Mouse (Mus musculus): ENCODE results near the gene Ipmk. TPM values are rescaled to one million over a fixed set of nuclear protein-coding genes. Genes with fewer than 3 reads are reported as not detected.
"Not testable (repeated sequence)": the region's sequence is repeated elsewhere in the genome, so short reads cannot be mapped to it uniquely, and the experiment has no call there.

Gene Ipmk
- polyA plus RNA-seq, 1 experiment from 2014 or later = 12.0 TPM

DNA sequence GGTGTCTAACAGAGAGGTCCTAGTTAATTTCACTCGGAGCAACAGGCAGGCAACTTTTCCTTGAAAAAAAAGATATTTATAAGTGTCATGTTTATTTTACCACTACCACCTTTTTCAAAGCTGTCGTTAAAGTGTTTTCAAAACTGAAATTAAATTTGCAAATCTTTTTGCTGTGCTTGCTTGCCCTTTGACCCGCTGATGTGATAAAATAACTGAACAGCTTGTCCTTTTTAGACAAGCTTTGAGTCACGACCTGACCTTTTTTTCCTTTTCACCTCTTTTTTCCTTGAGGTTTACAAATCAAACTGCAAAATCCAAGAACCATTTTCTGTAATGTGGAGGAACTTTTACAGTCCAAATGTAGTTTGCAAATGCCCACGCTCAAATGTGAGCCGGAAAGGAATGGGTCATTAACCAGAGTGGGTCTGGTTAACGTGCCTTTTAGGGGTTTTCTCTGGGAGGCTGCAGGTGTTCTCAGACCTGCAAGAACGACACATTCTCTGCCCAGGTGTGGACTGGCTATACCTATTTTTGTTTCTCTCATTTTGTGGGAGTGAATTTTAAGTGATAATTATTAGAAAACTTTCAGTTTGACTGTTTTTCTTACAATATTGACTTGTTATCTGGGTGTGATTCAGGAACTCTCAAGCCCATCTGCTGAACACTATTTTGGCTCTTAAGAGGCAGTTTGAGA, 35.4 kb downstream of the Ipmk start:
- TF ChIP-seq CTCF (IDR thresholded peaks at IDR 0.05) (no peak), EP300 (IDR thresholded peaks at IDR 0.05) (no peak)
- 56% methylated on average over 8 of the region's 8 CpGs for WGBS
- no peaks in the 10 kb centered on the region for H3K27me3 ChIP-seq (replicated peaks; ENCODE audit: insufficient read depth, low read length)
- no peak for ATAC-seq
- H3K36me3 ChIP-seq (ENCODE audit: insufficient read depth, low read length) = peaks cover 26% of the 10 kb centered on the region
- no peaks in the 10 kb centered on the region for H3K9me3 ChIP-seq (ENCODE audit: low read length)
- no peak overlapping the region for H3K27ac ChIP-seq (ENCODE audit: low read length)
- no peak overlapping the region for H3K4me3 ChIP-seq (ENCODE audit: low read depth, low read length)
- H3K4me1 ChIP-seq (ENCODE audit: insufficient read depth, low read depth, low read length) = no peaks in the 10 kb centered on the region
- no peak overlapping the region for H3K9ac ChIP-seq (replicated peaks; ENCODE audit: low read depth)
- no peak for DNase-seq (ENCODE audit: low spot score)
- no peak overlapping the region for H3K4me2 ChIP-seq (replicated peaks; ENCODE audit: low read depth, low read length)

DNA sequence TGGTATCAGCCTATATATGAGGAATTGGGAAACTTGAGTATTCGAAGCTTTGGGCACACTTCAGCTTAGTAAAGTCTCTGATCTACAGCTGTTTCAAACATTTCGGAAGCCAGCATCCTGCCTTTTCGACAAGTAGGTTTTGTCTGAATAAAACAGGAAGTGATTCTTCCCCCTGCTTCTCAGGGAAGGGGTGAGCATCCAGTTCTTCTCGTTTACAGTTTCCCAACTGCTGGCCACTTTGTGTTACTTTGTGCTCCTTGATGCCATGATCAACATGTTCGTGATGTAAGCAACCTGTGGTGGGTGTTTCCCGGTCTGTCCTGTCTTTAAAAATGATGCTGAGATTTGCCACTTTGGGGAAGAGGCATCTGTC, 36.0 kb downstream of the Ipmk start:
- H3K4me1 ChIP-seq (ENCODE audit: insufficient read depth, low read depth, low read length); H3K27ac ChIP-seq (ENCODE audit: low read length); DNase-seq (ENCODE audit: low spot score); H3K4me2 ChIP-seq (replicated peaks; ENCODE audit: low read depth, low read length); H3K4me3 ChIP-seq (ENCODE audit: low read depth, low read length); ATAC-seq; H3K27me3 ChIP-seq (replicated peaks; ENCODE audit: insufficient read depth, low read length); H3K9me3 ChIP-seq (ENCODE audit: low read length); H3K9ac ChIP-seq (replicated peaks; ENCODE audit: low read depth): not testable (repeated sequence)
- 53% methylated on average over 6 of the region's 6 CpGs for WGBS
- H3K36me3 ChIP-seq (ENCODE audit: insufficient read depth, low read length) = peaks cover 26% of the 10 kb centered on the region

DNA sequence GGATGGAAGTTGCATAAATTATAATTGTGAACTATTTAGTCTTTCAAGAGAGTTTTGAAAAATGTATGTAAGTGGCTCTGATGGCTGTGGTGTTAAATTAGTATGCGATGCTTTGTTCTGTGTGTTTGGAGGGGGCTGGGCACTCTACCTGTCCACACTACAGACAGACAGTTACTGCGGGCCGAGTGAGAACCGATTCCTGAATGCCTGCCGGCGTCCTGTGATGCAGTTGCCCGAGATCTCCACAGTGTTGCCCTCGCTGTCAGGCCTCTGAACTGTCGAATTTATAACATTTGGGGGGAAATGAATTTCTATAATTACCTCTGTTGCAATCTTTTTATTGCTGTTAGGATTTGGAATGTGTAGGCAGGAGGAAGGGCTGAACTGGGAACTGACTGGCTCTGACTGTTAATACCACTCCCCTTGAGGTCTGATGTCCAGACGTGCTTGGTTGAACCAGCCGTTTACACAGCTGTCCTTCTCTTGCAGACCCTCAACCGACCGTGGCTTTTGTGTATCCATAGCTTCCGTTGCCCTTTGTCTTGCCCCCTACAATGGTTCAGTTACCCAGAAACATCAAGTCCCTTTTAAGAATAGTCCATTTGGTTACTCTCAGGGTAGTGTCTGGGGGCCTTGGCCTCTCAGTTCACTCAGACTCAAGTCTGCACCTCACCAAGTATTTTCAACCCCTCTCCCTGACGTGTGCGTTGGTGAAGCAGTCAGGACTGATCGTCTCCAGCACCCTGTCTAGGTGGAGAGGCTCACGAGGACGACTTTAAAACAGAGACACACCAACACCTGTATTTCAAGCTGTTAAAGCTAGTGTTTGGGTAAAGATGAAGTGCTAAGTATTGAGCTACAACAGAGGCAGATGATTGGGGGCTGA, 36.8 kb downstream of the Ipmk start:
- Histone ChIP-seq H3K4me3 (ENCODE audit: low read depth, low read length) (no peak overlapping the region), H3K9ac (replicated peaks; ENCODE audit: low read depth) (no peak overlapping the region), H3K4me1 (ENCODE audit: insufficient read depth, low read depth, low read length) (no peaks in the 10 kb centered on the region), H3K27ac (ENCODE audit: low read length) (no peak overlapping the region), H3K36me3 (ENCODE audit: insufficient read depth, low read length) (peaks cover 17% of the 10 kb centered on the region), H3K4me2 (replicated peaks; ENCODE audit: low read depth, low read length) (no peak overlapping the region), H3K27me3 (replicated peaks; ENCODE audit: insufficient read depth, low read length) (no peaks in the 10 kb centered on the region), H3K9me3 (ENCODE audit: low read length) (no peaks in the 10 kb centered on the region)
- WGBS = 58% methylated on average over 19 of the region's 19 CpGs
- ATAC-seq = no peak
- DNase-seq (ENCODE audit: low spot score) = no peak
- TF ChIP-seq CTCF (IDR thresholded peaks at IDR 0.05) (no peak), EP300 (IDR thresholded peaks at IDR 0.05) (no peak)

DNA sequence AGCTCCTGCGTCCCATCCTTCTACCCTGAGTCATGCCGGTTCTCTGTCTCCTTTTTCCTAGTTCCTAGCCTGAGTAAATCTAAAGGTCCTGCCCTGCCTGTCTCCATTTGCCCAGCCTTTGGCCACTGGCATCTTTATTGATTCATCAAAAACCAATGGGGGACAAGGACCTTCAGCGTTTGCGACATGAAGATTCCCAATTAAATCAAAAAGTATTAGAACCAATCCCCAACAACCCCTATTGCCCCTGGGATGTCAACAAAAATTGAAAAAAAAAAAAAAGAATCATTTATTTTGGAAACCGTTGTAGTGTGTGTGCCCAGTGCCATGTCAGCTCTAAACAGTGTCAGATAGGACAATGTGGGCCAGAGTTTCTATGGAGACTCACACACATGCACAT, 41.7 kb downstream of the Ipmk start:
- no peak overlapping the region for H3K27ac ChIP-seq (ENCODE audit: low read length)
- H3K4me1 ChIP-seq (ENCODE audit: insufficient read depth, low read depth, low read length) = no peaks in the 10 kb centered on the region
- no peaks in the 10 kb centered on the region for H3K36me3 ChIP-seq (ENCODE audit: insufficient read depth, low read length)
- no peaks in the 10 kb centered on the region for H3K27me3 ChIP-seq (replicated peaks; ENCODE audit: insufficient read depth, low read length)
- WGBS = 87% methylated on average over 5 of the region's 5 CpGs
- H3K9ac ChIP-seq (replicated peaks; ENCODE audit: low read depth) = no peak overlapping the region
- no peak for ATAC-seq
- H3K9me3 ChIP-seq (ENCODE audit: low read length) = no peaks in the 10 kb centered on the region
- no peak overlapping the region for H3K4me2 ChIP-seq (replicated peaks; ENCODE audit: low read depth, low read length)
- H3K4me3 ChIP-seq (ENCODE audit: low read depth, low read length) = no peak overlapping the region
- DNase-seq (ENCODE audit: low spot score) = no peak
- no peak for TF ChIP-seq EP300 (IDR thresholded peaks at IDR 0.05)
- TF ChIP-seq CTCF (IDR thresholded peaks at IDR 0.05) = no peak

DNA sequence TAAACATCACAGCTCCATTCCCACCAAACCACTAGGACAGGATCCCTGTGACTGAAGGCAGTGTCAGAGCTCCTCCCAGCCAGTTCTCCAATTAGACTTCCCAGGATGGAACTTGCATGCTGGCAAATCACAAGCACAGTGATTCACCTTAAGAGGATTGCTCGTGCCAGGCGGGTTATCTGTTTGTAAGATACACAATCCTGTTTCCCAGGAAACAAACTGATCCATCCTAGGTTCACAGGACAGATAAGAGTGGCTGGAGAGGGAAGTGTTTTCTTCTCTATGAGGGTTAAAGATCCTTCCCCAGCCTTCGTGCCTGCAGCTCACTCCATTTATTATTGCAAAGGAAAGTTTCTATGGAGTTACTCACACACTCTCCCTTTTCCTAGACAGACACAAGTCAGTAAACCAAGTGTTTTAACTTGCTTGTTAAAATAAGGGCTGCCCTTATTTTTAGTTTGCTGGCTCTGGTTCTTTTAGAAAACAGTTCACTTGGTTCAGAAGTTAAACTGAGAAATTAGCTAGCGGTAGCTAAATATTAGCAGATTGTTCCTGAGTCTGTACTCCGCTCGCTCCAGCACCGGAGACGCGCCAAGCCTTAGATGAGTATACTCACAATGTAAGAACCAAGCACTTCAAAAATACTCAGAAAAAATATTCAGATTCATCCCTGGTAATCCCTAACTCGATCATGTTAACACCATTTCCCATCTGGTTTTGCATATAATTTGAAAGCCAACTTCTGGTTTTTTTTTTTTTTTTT, 51.0 kb downstream of the Ipmk start:
- Histone ChIP-seq H3K27ac (ENCODE audit: low read length) (no peak overlapping the region), H3K4me2 (replicated peaks; ENCODE audit: low read depth, low read length) (no peak overlapping the region), H3K4me3 (ENCODE audit: low read depth, low read length) (no peak overlapping the region), H3K36me3 (ENCODE audit: insufficient read depth, low read length) (no peaks in the 10 kb centered on the region), H3K9me3 (ENCODE audit: low read length) (no peaks in the 10 kb centered on the region), H3K9ac (replicated peaks; ENCODE audit: low read depth) (no peak overlapping the region), H3K4me1 (ENCODE audit: insufficient read depth, low read depth, low read length) (no peaks in the 10 kb centered on the region), H3K27me3 (replicated peaks; ENCODE audit: insufficient read depth, low read length) (no peaks in the 10 kb centered on the region)
- WGBS = 54% methylated on average over 10 of the region's 10 CpGs
- TF ChIP-seq EP300 (IDR thresholded peaks at IDR 0.05) = no peak
- no peak for TF ChIP-seq CTCF (IDR thresholded peaks at IDR 0.05)
- DNase-seq (ENCODE audit: low spot score) (no peak), ATAC-seq (no peak)

DNA sequence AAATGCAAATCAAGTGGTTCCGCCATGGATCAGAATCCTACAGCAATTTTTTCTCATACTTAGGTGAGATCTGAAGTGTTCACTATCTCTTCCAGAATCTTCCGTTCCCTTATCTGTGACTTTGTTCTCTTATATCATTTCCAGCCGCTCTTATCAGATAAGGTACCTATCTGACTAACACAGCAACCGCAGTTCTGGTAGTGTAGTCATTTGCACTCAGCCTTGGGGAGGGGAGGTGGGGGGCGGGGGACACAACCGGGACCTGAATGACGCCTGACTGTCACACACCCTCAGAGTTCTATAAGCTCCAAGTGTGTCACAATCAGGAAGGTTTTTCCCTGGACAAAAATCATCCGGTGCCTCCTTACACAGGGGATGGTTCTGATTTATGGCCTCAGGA, 51.8 kb downstream of the Ipmk start:
- no peak overlapping the region for H3K4me3 ChIP-seq (ENCODE audit: low read depth, low read length)
- H3K27me3 ChIP-seq (replicated peaks; ENCODE audit: insufficient read depth, low read length) = no peaks in the 10 kb centered on the region
- no peaks in the 10 kb centered on the region for H3K36me3 ChIP-seq (ENCODE audit: insufficient read depth, low read length)
- TF ChIP-seq CTCF (IDR thresholded peaks at IDR 0.05) (no peak), EP300 (IDR thresholded peaks at IDR 0.05) (no peak)
- no peak for ATAC-seq
- 24% methylated on average over 8 of the region's 8 CpGs for WGBS
- H3K27ac ChIP-seq (ENCODE audit: low read length) = no peak overlapping the region
- no peaks in the 10 kb centered on the region for H3K9me3 ChIP-seq (ENCODE audit: low read length)
- DNase-seq (ENCODE audit: low spot score) = no peak
- no peak overlapping the region for H3K9ac ChIP-seq (replicated peaks; ENCODE audit: low read depth)
- no peak overlapping the region for H3K4me2 ChIP-seq (replicated peaks; ENCODE audit: low read depth, low read length)
- H3K4me1 ChIP-seq (ENCODE audit: insufficient read depth, low read depth, low read length) = no peaks in the 10 kb centered on the region
